Mouse (Mus musculus) hindbrain, embryonic 11.5 days (tissue): ENCODE results near the gene Ccnf. TPM values are rescaled to one million over a fixed set of nuclear protein-coding genes. Genes with fewer than 3 reads are reported as not detected.
A peak's percentile ranks its signal among the peaks of the same experiment; 100 is the strongest.

Experiments
- ATAC-seq: fragments of 200-750 bp; cut with Nextera tagmentation; 2 replicates; pipeline ENCODE4 v1.8.0; 2017; ENCODE audit warnings: mild to moderate bottlenecking, moderate TSS enrichment, moderate library complexity; ENCODE audit not compliant: low FRiP score
- DNase-seq: peaks from one replicate; pipeline ENCODE4 v3.0.0-alpha.2; 2015; ENCODE audit warnings: low spot score
- H3K27ac ChIP-seq: fragments of 300-500 bp; sonication (generic); 2 replicates; pipeline ENCODE4 v1.5.1; 2014; ENCODE audit warnings: mild to moderate bottlenecking, low read depth, low read length
- H3K27me3 ChIP-seq: fragments of 300-500 bp; sonication (generic); 2 replicates; pipeline ENCODE4 v1.6.1; 2014; ENCODE audit warnings: mild to moderate bottlenecking, low read length, moderate library complexity, mixed read lengths; ENCODE audit not compliant: control insufficient read depth, insufficient read depth
- H3K36me3 ChIP-seq: fragments of 300-500 bp; sonication (generic); 2 replicates; pipeline ENCODE4 v1.6.1; 2014; ENCODE audit warnings: mild to moderate bottlenecking, low read length, moderate library complexity, mixed read lengths; ENCODE audit not compliant: control insufficient read depth, insufficient read depth
- H3K4me1 ChIP-seq: fragments of 300-500 bp; sonication (generic); replicated peaks from 2 replicates; pipeline ENCODE4 v1.6.1; 2014; ENCODE audit warnings: low read length, mixed read lengths; ENCODE audit not compliant: control insufficient read depth, insufficient read depth
- H3K4me2 ChIP-seq: fragments of 300-500 bp; sonication (generic); replicated peaks from 2 replicates; pipeline ENCODE4 v1.6.1; 2014; ENCODE audit warnings: mild to moderate bottlenecking, low read depth, low read length
- H3K4me3 ChIP-seq: fragments of 300-500 bp; sonication (generic); 2 replicates; pipeline ENCODE4 v1.5.1; 2014; ENCODE audit warnings: low read depth, low read length
- H3K9ac ChIP-seq: fragments of 300-500 bp; sonication (generic); 2 replicates; pipeline ENCODE4 v1.6.1; 2014; ENCODE audit warnings: low read depth, low read length
- H3K9me3 ChIP-seq: fragments of 300-500 bp; sonication (generic); 2 replicates; pipeline ENCODE4 v1.6.1; 2016; ENCODE audit warnings: low read length; ENCODE audit not compliant: control insufficient read depth
- WGBS: fragments of 180-500 bp; shearing (Covaris S2); extraction: QIAGEN DNeasy Blood & Tissue Kit; methylation state at CpG from one replicate; pipeline ENCODE4 v1.1.7; 2014; 5-methylcytosine and 5-hydroxymethylcytosine counted together
- polyA plus RNA-seq: library from polyadenylated mRNA; unstranded; fragments of >200 nt; fragmentation: Nextera tagmentation; extraction: Ambion mirVana; gene quantifications from 2 replicates; pipeline ENCODE4 v1.2.1, GENCODE M21; 2014

Ccnf gene
- 63.6 and 71.7 TPM in 2 replicates for polyA plus RNA-seq

GRCm38 (mm10) chr17:24251320-24252069 is at the start of gene Ccnf:
Gene Ccnf (minus strand): TSS chr17:24251484.
- H3K27me3 ChIP-seq, result no peaks in the 10 kb centered on the region
- peak within 1 kb of the TSS; percentile 59 for H3K4me2 ChIP-seq
- H3K9me3 ChIP-seq, result no peaks in the 10 kb centered on the region
- H3K27ac ChIP-seq, result peak within 1 kb of the TSS; percentile 71
- 1% methylated on average over 48 of the region's 48 CpGs for WGBS
- DNase-seq (peak; percentile 98), ATAC-seq (peak; percentile 100)
- 0 out of 2 replicates have a peak, but pooled peaks cover 4% of the 10 kb centered on the region for H3K4me1 ChIP-seq
- H3K4me3 ChIP-seq, result peak within 1 kb of the TSS; percentile 64
- H3K36me3 ChIP-seq, result peaks cover 6% of the 10 kb centered on the region; the same call in 1 of the 2 replicates
- H3K9ac ChIP-seq, result peak within 1 kb of the TSS; percentile 78

- Histone ChIP-seq H3K27me3 (no peaks in the 10 kb centered on the region), H3K4me2 (no peak overlapping the region), H3K9me3 (no peaks in the 10 kb centered on the region), H3K36me3 (no peaks in the 10 kb centered on the region), H3K4me1 (no peaks in the 10 kb centered on the region), H3K4me3 (no peak overlapping the region), H3K27ac (no peak overlapping the region), H3K9ac (no peak overlapping the region)
- ATAC-seq, result no peak
- 87% methylated on average over 4 of the region's 4 CpGs for WGBS
- no peak for DNase-seq
Measured at GRCm38 (mm10) chr17:24300651-24301050, 49.4 kb upstream of the Ccnf start.

GRCm38 (mm10) chr17:24289338-24289737 is 38.1 kb upstream of the Ccnf start:
- H3K36me3 ChIP-seq, result no peaks in the 10 kb centered on the region
- no peak overlapping the region for H3K9ac ChIP-seq
- DNase-seq (no peak), ATAC-seq (no peak)
- no peaks in the 10 kb centered on the region for H3K27me3 ChIP-seq
- H3K4me1 ChIP-seq, result no peaks in the 10 kb centered on the region
- 84% methylated on average over 5 of the region's 5 CpGs for WGBS
- no peak overlapping the region for H3K4me3 ChIP-seq
- no peak overlapping the region for H3K27ac ChIP-seq
- H3K9me3 ChIP-seq, result no peaks in the 10 kb centered on the region
- no peak overlapping the region for H3K4me2 ChIP-seq

- no peak for ATAC-seq
- Histone ChIP-seq H3K36me3 (no peaks in the 10 kb centered on the region), H3K4me2 (no peak overlapping the region), H3K4me1 (no peaks in the 10 kb centered on the region), H3K27me3 (no peaks in the 10 kb centered on the region), H3K4me3 (no peak overlapping the region), H3K9ac (no peak overlapping the region), H3K9me3 (no peaks in the 10 kb centered on the region), H3K27ac (no peak overlapping the region)
- DNase-seq, result no peak
- 86% methylated on average over 9 of the region's 9 CpGs for WGBS
Measured at GRCm38 (mm10) chr17:24288477-24288876, 37.2 kb upstream of the Ccnf start.

- no peak overlapping the region for H3K4me3 ChIP-seq
- no peaks in the 10 kb centered on the region for H3K36me3 ChIP-seq
- no peaks in the 10 kb centered on the region for H3K27me3 ChIP-seq
- no peak overlapping the region for H3K27ac ChIP-seq
- H3K9ac ChIP-seq, result no peak overlapping the region
- H3K4me1 ChIP-seq, result no peaks in the 10 kb centered on the region
- no peak overlapping the region for H3K4me2 ChIP-seq
- H3K9me3 ChIP-seq, result no peaks in the 10 kb centered on the region
- no peak for DNase-seq
- 67% methylated on average over 3 of the region's 3 CpGs for WGBS
- no peak for ATAC-seq
Measured at GRCm38 (mm10) chr17:24285680-24286079, 34.4 kb upstream of the Ccnf start.

GRCm38 (mm10) chr17:24283266-24283818 is 32.1 kb upstream of the Ccnf start:
- 78% methylated on average over 9 of the region's 9 CpGs for WGBS
- no peak overlapping the region for H3K4me3 ChIP-seq
- no peak overlapping the region for H3K27ac ChIP-seq
- H3K4me2 ChIP-seq, result no peak overlapping the region
- H3K36me3 ChIP-seq, result no peaks in the 10 kb centered on the region
- DNase-seq, result no peak
- no peak overlapping the region for H3K9ac ChIP-seq
- no peaks in the 10 kb centered on the region for H3K27me3 ChIP-seq
- no peak for ATAC-seq
- no peaks in the 10 kb centered on the region for H3K4me1 ChIP-seq
- no peaks in the 10 kb centered on the region for H3K9me3 ChIP-seq

GRCm38 (mm10) chr17:24282637-24283036 is 31.4 kb upstream of the Ccnf start:
- H3K9me3 ChIP-seq, result no peaks in the 10 kb centered on the region
- no peaks in the 10 kb centered on the region for H3K27me3 ChIP-seq
- DNase-seq (peak; percentile 8), ATAC-seq (no peak)
- 70% methylated on average over 4 of the region's 4 CpGs for WGBS
- H3K36me3 ChIP-seq, result no peaks in the 10 kb centered on the region
- no peak overlapping the region for H3K9ac ChIP-seq
- H3K27ac ChIP-seq, result no peak overlapping the region
- H3K4me2 ChIP-seq, result no peak overlapping the region
- H3K4me1 ChIP-seq, result no peaks in the 10 kb centered on the region
- H3K4me3 ChIP-seq, result no peak overlapping the region

- Histone ChIP-seq H3K27me3 (no peaks in the 10 kb centered on the region), H3K9me3 (no peaks in the 10 kb centered on the region), H3K36me3 (no peaks in the 10 kb centered on the region), H3K27ac (no peak overlapping the region), H3K4me3 (no peak overlapping the region), H3K4me2 (no peak overlapping the region), H3K4me1 (no peaks in the 10 kb centered on the region), H3K9ac (no peak overlapping the region)
- DNase-seq (no peak), ATAC-seq (no peak)
- WGBS, result 89% methylated on average over 4 of the region's 4 CpGs
Measured at GRCm38 (mm10) chr17:24279907-24280306, 28.6 kb upstream of the Ccnf start.

- Histone ChIP-seq H3K27ac (no peak overlapping the region), H3K4me2 (no peak overlapping the region), H3K4me1 (no peaks in the 10 kb centered on the region), H3K4me3 (no peak overlapping the region), H3K27me3 (no peaks in the 10 kb centered on the region), H3K9ac (no peak overlapping the region), H3K36me3 (no peaks in the 10 kb centered on the region), H3K9me3 (no peaks in the 10 kb centered on the region)
- ATAC-seq (no peak), DNase-seq (no peak)
- 88% methylated on average over 1 of the region's 1 CpGs for WGBS
Measured at GRCm38 (mm10) chr17:24267133-24267532, 15.8 kb upstream of the Ccnf start.
